Mouse (Mus musculus): ENCODE results near the gene Rasef. TPM values are rescaled to one million over a fixed set of nuclear protein-coding genes. Genes with fewer than 3 reads are reported as not detected.
"Not testable (repeated sequence)": the region's sequence is repeated elsewhere in the genome, so short reads cannot be mapped to it uniquely, and the experiment has no call there.

Rasef gene
- total RNA-seq (2015; ENCODE audit: low replicate concordance) (not detected in 2 replicates), total RNA-seq (2017; ENCODE audit: low replicate concordance) (not detected in 2 replicates)

DNA sequence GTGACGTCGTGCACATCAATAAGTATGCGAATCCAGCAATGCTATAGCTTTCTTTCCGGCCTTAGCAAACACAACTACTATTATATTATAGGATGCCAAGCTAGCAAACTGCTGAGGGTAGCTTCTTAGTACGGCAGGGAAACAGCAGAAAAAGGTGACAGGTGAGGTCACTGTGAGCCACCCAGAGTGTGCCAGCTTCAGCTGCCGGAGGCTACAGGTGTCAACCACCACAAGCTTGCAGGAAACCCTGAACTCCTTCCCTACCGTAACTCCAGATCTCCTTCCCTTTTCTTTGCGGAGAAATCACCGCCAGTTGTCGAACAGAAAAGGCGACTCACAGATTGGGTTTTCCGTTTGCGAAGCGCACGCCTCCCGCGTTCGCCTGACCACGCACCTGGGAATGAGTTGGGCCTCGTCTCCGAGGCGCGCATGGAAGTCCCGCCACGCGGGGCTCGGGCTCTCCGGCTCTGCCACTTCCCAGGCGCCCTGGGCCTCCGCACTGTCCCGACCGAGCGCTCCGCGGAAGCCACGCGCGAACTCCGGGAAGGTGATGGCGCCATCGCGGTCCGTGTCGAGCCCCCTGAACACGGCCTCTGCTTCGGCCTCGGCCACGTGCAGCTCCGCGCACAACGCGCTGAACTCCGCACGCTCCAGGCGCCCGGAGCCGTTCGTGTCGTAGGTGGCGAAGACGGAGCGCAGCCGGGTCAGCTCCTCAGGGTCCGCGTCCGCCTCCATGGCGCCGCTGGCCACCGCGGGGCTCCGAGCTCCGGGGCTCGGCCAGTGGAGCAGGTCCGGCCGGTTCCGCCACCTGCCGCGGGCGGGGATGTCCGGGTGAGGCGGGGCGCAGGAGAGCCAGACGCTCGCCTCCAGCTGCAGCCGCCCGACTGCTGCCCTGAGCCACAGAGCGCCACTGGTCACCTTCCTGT, at the start of gene Rasef:
Gene Rasef, minus strand, starts transcription at position 735 of the 926 bp plus-strand sequence.
- ATAC-seq (replicated peaks; ENCODE audit: low FRiP score, poor library complexity, severe bottlenecking) = no peak

DNA sequence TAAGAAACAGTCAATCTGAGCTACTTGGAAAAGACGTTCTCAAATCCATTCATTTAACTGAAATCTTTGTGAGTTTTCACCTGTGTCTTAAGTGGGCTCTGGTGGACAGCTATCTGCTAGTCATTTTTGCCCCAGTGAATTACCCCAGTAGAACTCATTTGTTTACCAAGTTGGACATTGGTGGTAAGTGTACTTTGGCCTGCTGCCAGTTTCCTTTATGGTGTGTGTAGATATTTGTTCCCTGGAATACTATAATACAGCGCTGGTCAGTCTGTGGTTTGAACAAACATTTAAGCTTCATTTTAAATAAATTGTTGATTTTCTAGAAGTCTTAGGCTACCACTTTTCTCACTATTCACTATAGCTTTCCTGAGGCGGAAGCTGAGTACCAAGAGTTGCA, 35.8 kb upstream of the Rasef start:
- no peak for ATAC-seq (replicated peaks; ENCODE audit: low FRiP score, poor library complexity, severe bottlenecking)

DNA sequence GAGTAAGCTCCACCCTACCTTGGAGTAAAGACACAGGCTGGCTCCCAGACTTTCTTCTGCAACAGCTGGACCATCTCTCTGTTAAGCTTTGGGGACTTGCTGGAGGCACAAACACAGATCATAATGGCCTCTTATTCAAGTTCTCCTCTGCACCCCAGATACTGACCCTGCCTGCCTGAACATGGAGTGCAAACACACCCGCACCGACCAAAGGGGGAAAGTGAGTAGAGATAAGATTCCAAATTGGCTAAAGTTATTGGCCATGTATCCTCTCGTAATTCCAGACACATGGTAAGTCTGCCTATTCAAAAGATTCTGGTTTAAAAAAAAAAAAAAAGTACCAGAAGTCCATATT, 369 bp upstream of the Rasef start:
- no peak for ATAC-seq (replicated peaks; ENCODE audit: low FRiP score, poor library complexity, severe bottlenecking)

DNA sequence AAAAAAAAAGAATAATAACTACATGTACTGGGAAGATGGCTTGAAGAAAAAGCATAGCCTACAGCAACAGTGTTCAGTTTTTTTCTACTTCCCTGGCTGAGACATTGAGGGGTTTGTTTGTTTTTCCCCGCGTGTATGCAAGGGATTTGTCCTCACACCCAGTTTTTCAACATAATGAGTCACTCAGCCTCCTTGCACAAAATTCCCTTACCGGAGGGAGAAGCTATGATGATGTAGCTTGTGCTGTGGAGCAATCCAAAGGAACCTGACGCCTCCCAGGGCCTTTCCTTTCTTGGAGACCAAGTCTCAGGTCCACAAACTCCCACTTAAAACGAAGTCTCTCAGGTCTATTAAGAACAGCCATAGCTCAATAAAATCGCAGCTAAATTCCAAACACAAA, 1.3 kb downstream of the Rasef start:
- no peak for ATAC-seq (replicated peaks; ENCODE audit: low FRiP score, poor library complexity, severe bottlenecking)

DNA sequence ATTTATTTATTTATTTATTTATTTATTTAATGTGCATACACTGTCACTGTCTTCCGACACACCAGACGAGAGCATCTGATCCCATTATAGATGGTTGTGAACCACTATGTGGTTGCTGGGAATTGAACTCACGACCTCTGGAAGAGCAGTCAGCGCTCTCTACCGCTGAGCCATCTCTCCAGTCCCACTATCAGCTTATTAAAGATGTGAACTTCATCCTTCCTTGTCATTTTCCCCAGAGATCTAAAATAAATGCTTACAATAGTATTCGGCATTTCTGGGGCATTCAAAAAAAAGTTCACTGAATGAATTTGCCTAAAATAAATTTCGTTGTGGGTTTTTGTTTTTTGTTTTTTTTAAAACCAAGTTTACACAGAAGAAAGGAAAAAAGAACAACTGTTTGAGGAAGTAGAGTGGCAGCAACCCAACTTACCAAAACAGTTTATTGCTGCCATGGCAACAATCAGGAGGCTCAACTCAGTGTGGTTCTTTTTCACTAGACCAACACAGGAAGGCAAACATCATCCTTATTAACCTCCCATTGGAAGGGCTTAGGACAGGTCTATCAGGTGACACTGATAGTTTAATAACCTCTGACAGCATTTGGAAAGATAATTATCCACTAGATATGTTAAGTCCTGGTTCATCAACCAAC, 2.6 kb downstream of the Rasef start:
- no peak for ATAC-seq (replicated peaks; ENCODE audit: low FRiP score, poor library complexity, severe bottlenecking)

DNA sequence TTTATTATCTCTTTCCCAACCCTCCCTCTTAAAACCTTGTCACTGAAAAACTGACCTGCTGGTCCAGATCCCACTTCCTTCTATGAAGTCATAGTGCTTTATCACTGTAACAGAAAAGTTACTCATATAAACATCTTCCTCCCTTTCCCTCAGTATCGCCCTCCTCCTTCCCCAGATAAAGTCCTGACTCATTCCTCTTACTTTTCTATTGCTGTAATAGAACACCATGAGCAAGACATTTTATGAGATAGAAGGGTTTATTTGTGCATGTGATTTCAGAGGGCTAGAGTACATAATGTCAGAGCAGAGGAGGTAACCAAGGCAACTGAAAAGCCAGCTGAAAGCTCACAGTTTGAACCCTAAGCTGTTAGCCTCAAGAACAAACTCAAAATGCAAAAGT, 6.6 kb downstream of the Rasef start:
- ATAC-seq (replicated peaks; ENCODE audit: low FRiP score, poor library complexity, severe bottlenecking) = no peak

DNA sequence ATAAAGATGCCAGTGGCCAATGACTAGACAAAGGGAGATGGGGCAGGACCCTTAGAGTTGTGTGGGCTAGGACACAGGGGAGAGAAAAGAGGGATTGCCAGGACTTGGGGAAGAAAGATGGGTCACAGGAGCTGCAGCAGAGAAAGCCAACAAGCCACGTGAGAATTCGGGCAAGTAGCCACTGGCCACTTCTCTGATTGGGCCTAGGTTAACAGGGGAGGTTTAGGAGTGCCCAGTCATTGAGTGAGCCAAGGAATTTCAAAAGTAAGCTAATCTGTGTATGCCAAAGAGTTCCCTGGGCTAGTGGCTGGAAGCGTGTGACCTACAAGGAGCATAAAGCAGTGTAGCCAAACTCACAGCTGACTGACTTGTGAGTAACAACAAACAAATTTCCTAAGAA, 9.7 kb downstream of the Rasef start:
- ATAC-seq (replicated peaks; ENCODE audit: low FRiP score, poor library complexity, severe bottlenecking) = no peak

DNA sequence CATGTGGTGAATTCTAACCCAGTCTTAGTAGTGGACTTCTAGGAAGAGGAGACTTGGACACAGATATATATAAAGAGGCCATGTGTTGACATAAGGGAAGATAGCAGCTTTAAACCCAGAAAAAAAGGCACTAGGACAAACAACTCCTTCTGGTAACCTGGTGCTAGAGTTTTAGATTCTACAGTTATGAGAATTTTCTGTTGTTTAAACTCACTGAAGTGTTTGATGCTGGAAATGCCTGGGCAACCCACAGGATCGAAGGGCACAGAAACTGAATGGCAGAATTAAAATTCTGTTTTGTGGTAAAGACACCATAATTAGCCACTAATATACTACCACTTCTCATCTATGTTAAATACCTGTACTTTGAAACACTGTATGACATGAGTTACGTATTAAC, 15.5 kb downstream of the Rasef start:
- ATAC-seq (replicated peaks; ENCODE audit: low FRiP score, poor library complexity, severe bottlenecking) = no peak

DNA sequence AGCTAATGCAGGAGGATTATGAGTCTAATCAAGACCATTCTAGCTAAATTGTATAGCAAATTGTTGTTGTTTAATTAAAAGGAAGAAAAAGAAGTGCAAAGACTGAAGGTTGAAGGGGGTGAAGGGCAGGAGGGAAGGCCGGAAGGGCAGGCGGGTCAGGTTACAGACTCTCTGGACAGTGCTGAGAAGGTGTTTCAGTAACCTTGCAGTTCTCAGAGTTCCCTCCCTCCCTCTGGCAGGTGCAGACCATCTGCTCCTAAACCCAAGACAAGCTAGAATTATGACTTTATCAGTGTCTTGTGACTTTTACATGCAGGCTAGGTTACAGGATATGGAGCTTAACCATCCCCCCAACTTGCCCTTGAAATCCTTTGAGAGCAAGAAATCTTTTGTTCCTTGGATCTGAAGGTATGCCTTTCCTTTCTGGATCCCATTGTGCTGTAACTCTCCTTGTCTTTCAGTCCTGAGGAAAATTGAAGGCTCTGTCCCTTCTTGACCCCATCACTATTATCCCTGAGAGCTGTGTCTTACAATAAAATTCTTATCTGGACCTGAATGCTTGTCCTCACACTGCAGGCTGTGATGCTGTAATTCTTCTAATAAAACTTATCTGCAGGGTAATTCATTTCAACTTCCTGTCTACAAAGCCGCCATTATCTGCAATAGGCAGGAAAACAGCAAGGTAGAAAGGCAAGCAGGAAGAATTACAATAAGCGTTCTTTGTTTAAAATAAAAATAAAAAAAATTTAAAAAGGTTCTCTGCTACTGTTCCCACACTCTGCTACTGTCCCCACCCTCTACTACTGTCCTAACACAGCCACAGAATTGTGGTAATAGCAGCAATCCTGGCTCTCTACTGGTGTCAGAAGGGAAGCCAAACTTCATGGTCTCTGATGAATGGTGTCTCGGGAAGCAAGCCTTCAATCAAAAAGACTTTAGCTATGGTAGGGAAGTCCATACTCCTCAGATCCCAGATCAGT, 16.7 kb downstream of the Rasef start:
- ATAC-seq (replicated peaks; ENCODE audit: low FRiP score, poor library complexity, severe bottlenecking) = no peak

DNA sequence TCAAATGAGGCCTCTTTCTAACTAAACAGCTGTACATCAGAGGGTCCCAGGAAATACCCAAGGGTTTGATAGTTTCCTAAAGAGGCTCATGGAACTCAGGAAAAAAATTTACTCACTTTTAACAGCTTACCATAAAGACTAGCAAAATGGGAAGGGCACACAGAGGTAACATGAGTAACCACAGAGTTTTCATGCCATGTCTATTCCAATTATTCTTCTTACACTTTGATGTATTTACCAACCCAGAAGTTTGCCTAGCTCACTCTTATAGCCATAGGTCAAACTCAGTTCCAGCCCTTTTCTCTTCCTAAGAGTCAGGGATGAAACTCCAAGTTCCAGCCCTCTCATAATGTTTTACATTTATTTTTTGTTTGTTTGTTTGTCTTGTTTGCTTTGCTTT, 18.8 kb downstream of the Rasef start:
- no peak for ATAC-seq (replicated peaks; ENCODE audit: low FRiP score, poor library complexity, severe bottlenecking)

DNA sequence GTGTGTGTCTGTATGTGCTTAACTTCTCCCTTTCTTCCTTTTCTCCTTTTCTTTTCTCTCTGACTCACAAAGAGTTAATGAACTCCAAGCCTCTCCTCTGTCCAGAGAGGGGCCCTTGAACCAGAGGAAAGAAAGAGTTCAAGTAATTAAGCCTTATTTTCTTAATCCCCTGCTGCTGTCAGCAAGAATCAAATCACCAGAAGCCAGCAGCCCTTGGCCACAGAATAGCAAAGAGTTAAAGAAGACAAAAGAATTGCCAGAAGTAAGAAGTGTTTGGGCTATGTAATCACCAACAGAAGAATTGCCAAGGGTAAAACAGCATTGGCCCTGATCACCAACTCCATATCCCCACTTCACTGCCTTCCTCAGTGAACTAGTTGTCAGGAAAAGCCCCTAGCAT, 20.2 kb downstream of the Rasef start:
- ATAC-seq (replicated peaks; ENCODE audit: low FRiP score, poor library complexity, severe bottlenecking) = no peak

DNA sequence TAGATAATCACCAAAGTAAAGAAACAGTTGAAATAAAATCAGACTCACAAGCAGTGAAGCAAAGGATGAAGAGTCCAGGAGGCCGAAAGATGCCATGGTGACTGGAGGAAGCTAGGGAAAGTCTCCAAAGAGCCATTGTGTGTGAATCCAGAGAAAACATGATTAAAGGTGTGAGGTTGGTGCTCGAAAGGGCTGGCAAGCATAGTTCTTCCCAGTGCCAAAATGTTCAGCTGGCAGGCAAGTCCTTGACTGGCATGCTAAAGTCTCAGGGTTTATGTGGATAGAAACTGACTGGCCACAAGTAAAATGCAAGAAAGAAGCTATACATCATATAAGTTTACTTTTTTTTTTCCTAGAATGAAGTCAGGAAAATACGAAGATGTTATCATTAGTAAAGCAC, 22.6 kb downstream of the Rasef start:
- ATAC-seq (replicated peaks; ENCODE audit: low FRiP score, poor library complexity, severe bottlenecking) = no peak

DNA sequence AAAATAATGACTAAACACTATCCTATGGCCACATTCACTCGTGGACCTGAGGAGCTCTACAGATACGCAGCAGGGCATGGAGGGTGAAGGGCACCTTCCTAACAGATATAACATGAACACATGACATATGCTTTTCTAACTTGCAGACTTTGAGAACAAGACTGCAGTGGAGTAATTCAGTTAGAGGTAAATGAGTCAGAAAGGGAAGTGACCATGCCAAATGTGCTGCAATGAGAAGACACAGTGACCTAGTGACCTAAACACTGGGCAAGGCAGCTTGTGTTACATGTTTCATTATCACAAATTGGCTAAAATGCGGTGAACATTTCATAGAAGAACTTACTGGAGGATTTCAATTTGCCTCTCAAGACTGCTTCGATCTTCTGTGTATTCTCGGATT, 42.6 kb downstream of the Rasef start:
- ATAC-seq (replicated peaks; ENCODE audit: low FRiP score, poor library complexity, severe bottlenecking) = no peak

DNA sequence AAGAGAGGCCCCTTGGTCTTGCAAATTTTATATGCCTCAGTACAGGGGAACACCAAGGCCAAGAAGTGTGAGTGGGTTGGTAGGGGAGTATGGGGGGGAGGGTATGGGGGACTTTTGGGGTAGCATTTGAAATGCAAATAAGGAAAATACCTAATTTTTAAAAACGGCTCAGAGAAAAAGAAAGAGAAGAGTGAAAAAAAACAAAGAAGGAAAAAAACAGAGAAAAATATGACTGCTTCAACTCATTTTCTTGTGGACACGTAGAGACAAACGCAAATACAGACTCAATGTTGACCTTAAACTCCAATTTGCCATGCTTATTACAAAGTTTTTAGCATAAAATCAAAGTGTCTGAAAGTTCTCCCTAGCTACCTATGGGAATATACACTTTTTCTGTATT, 51.4 kb downstream of the Rasef start:
- no peak for ATAC-seq (replicated peaks; ENCODE audit: low FRiP score, poor library complexity, severe bottlenecking)

DNA sequence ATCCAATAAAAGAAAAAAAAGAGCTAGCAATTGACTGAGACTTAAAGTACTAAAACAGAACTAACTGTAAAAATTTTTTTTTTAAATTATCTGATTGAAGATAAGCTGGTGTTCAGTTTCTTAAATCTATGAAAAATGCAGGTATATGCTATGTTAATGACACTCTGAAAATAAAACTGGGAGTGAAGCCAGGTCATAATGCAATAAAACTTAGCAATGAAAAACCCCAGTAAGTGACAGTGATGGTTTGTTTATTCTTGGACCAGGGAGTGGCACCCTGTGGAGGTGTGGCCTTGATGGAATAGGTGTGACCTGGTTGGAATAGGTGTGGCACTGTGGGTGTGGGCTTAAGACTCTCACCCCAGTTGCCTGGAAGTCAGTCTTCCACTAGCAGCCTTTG, 71.0 kb downstream of the Rasef start:
- no peak for ATAC-seq (replicated peaks; ENCODE audit: low FRiP score, poor library complexity, severe bottlenecking)

DNA sequence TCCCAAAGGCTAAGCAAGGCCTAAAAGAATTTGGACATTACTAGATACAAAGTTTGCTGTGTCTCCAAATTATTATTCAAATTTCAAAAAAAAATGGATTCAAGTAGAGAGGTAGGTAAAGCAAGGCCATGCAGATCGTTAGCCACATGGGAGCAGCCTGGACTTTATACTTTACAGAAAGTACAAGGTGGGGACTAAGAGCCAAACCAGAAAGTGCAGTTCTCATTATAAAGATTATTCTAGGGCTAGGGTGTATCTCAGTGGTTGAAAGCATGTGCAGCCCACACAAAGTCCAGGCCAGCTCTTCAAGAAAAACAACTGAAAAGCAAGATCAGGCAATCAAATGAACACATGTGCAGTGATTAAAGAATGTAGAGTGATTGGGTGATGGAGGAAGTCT, 72.0 kb downstream of the Rasef start:
- ATAC-seq (replicated peaks; ENCODE audit: low FRiP score, poor library complexity, severe bottlenecking) = no peak

DNA sequence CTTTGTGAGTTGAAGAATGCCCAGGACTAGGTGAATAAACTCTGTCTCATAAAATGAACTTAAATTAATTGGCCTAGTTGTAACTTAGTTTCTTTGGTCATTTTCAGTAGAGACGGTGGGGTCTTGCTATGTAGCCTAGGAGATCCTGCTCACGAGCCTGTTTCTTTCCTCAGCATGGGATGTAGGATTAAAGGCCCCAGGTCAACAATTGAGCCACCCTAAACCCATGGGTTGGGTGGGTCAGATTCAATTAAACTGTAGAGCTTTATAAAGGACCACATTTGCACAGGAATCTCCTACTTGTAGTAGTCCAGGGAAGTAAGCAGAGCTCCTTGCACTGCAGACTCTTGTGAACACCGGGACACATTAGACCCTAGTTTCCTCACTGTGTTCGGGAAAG, 107.6 kb downstream of the Rasef start, which contains the start of gene Gm428:
Gene Gm428, plus strand, starts transcription at position 301 of the 400 bp plus-strand sequence.
- not testable (repeated sequence) for ATAC-seq (replicated peaks; ENCODE audit: low FRiP score, poor library complexity, severe bottlenecking)

DNA sequence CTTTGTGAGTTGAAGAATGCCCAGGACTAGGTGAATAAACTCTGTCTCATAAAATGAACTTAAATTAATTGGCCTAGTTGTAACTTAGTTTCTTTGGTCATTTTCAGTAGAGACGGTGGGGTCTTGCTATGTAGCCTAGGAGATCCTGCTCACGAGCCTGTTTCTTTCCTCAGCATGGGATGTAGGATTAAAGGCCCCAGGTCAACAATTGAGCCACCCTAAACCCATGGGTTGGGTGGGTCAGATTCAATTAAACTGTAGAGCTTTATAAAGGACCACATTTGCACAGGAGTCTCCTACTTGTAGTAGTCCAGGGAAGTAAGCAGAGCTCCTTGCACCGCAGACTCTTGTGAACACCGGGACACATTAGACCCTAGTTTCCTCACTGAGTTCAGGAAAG, 122.7 kb downstream of the Rasef start, which contains the start of gene Gm11239:
Gene Gm11239, plus strand, starts transcription at position 301 of the 400 bp plus-strand sequence.
- not testable (repeated sequence) for ATAC-seq (replicated peaks; ENCODE audit: low FRiP score, poor library complexity, severe bottlenecking)
